Mouse (Mus musculus) CH12.LX (cell line): ENCODE data around the gene Tmco4. TPM values are rescaled to one million over a fixed set of nuclear protein-coding genes. Genes with fewer than 3 reads are reported as not detected.
A peak's percentile ranks its signal among the peaks of the same experiment; 100 is the strongest.

Experiments
- DNase-seq: peaks from one replicate; pipeline ENCODE4 v3.0.0-alpha.2; 2013; ENCODE audit errors: extremely low read depth
- H3K27ac ChIP-seq: 2 replicates; pipeline ENCODE4 v1.5.1; 2012; ENCODE audit warnings: low read depth, mild to moderate bottlenecking, control low read depth, moderate library complexity; ENCODE audit not compliant: insufficient read depth
- H3K27me3 ChIP-seq: replicated peaks from 2 replicates; pipeline ENCODE3; 2012; ENCODE audit warnings: inconsistent platforms
- H3K36me3 ChIP-seq, 2 experiments: replicated peaks in 1 of 2; 2 replicates each; pipeline versions ENCODE3 to v1.6.1; 2012; ENCODE audit warnings: inconsistent platforms in 1 of 2, low read length in 1 of 2, mild to moderate bottlenecking in 1 of 2, mixed read lengths in 1 of 2, moderate library complexity in 1 of 2; ENCODE audit not compliant: control insufficient read depth in 1 of 2, insufficient read depth in 1 of 2
- H3K4me1 ChIP-seq, 2 experiments: 2 replicates each; pipeline ENCODE4 v1.6.1; 2012; ENCODE audit warnings: inconsistent platforms in 1 of 2, moderate library complexity in 1 of 2; ENCODE audit not compliant: insufficient read depth in 2 of 2, control insufficient read depth in 1 of 2
- H3K4me2 ChIP-seq: 2 replicates; pipeline ENCODE4 v1.6.1; 2012; ENCODE audit warnings: low read depth, mild to moderate bottlenecking, control low read depth; ENCODE audit not compliant: poor library complexity, insufficient read depth, severe bottlenecking
- H3K4me3 ChIP-seq, 3 experiments: fragments of 150-350 bp in 1 of 3; sonication (generic) in 1 of 3; replicated peaks in 1 of 3; 2 replicates each; pipeline versions ENCODE3 to v1.5.1; 2011 to 2012; ENCODE audit warnings: low read depth in 2 of 3, low read length in 2 of 3, mild to moderate bottlenecking in 2 of 3, moderate library complexity in 2 of 3, control low read depth in 1 of 3, improper control_type of control experiment in 1 of 3, inconsistent platforms in 1 of 3, mixed read lengths in 1 of 3; ENCODE audit not compliant: poor library complexity in 1 of 3
- H3K79me2 ChIP-seq: replicated peaks from 2 replicates; pipeline ENCODE4 v1.6.1; 2012; ENCODE audit warnings: mild to moderate bottlenecking, moderate library complexity; ENCODE audit not compliant: control insufficient read depth, poor library complexity, insufficient read depth, severe bottlenecking; ENCODE audit errors: extremely low read depth
- H3K9ac ChIP-seq: 2 replicates; pipeline ENCODE4 v1.6.1; 2012; ENCODE audit warnings: low read depth, mild to moderate bottlenecking, control low read depth, moderate library complexity; ENCODE audit not compliant: insufficient read depth
- H3K9me3 ChIP-seq: replicated peaks from 2 replicates; pipeline ENCODE3; 2012; ENCODE audit warnings: low read length, inconsistent platforms, mixed read lengths
- CHD1 ChIP-seq: IDR thresholded peaks from 2 replicates; pipeline ENCODE4 v1.6.1; 2012; ENCODE audit warnings: low read depth, low read length, improper control_type of control experiment, inconsistent platforms
- CTCF ChIP-seq, 2 experiments: IDR thresholded peaks in 1 of 2; conservative IDR thresholded peaks in 1 of 2; 2 replicates each; pipeline ENCODE4 v1.5.1; 2011 to 2012; ENCODE audit warnings: low read depth in 2 of 2, low read length in 2 of 2, improper control_type of control experiment in 1 of 2, inconsistent platforms in 1 of 2, mild to moderate bottlenecking in 1 of 2, moderate library complexity in 1 of 2
- ELF1 ChIP-seq: IDR thresholded peaks from 2 replicates; pipeline ENCODE4 v1.6.1; 2014; ENCODE audit warnings: low read depth, mild to moderate bottlenecking, inconsistent platforms, low read length, improper control_type of control experiment
- EP300 ChIP-seq: IDR thresholded peaks from 2 replicates; pipeline ENCODE4 v1.6.1; 2011; ENCODE audit warnings: low read length, improper control_type of control experiment
- ETS1 ChIP-seq: conservative IDR thresholded peaks from 2 replicates; pipeline ENCODE4 v1.6.1; 2012; ENCODE audit warnings: low read depth, mild to moderate bottlenecking, inconsistent platforms, low read length, improper control_type of control experiment, moderate library complexity
- GABPA ChIP-seq: IDR thresholded peaks from 2 replicates; pipeline ENCODE4 v1.6.1; 2012; ENCODE audit warnings: low read depth, low read length, improper control_type of control experiment, inconsistent platforms; ENCODE audit not compliant: insufficient replicate concordance
- JUN ChIP-seq: IDR thresholded peaks from 2 replicates; pipeline ENCODE4 v1.6.1; 2011; ENCODE audit warnings: low read depth, mild to moderate bottlenecking, low read length, improper control_type of control experiment, moderate library complexity; ENCODE audit not compliant: insufficient read depth
- KAT2A ChIP-seq: IDR thresholded peaks from 2 replicates; pipeline ENCODE4 v1.6.1; 2012; ENCODE audit warnings: low read length, improper control_type of control experiment, inconsistent platforms; ENCODE audit not compliant: insufficient replicate concordance
- NELFE ChIP-seq: IDR thresholded peaks from 2 replicates; pipeline ENCODE4 v1.6.1; 2011; ENCODE audit warnings: low read depth, low read length, improper control_type of control experiment
- PAX5 ChIP-seq: IDR thresholded peaks from 2 replicates; pipeline ENCODE4 v1.6.1; 2012; ENCODE audit warnings: low read length, inconsistent platforms, mixed read lengths
- POLR2A ChIP-seq: IDR thresholded peaks from 2 replicates; pipeline ENCODE4 v1.6.1; 2011; ENCODE audit warnings: low read depth, mild to moderate bottlenecking, improper control_type of control experiment, low read length
- POLR2AphosphoS2 ChIP-seq: IDR thresholded peaks from 2 replicates; pipeline ENCODE4 v1.6.1; 2011; ENCODE audit warnings: low read depth, low read length, improper control_type of control experiment
- RAD21 ChIP-seq: IDR thresholded peaks from 2 replicates; pipeline ENCODE4 v1.6.1; 2011; ENCODE audit warnings: low read depth, mild to moderate bottlenecking, low read length, improper control_type of control experiment, moderate library complexity
- RCOR1 ChIP-seq: conservative IDR thresholded peaks from 2 replicates; pipeline ENCODE4 v1.6.1; 2012; ENCODE audit warnings: low read depth, mild to moderate bottlenecking, inconsistent platforms, low read length, improper control_type of control experiment
- SMC3 ChIP-seq: IDR thresholded peaks from 2 replicates; pipeline ENCODE4 v1.6.1; 2011; ENCODE audit warnings: low read depth, low read length, improper control_type of control experiment
- TBP ChIP-seq: conservative IDR thresholded peaks from 2 replicates; pipeline ENCODE4 v1.6.1; 2011; ENCODE audit warnings: low read depth, low read length, improper control_type of control experiment
- ZC3H11A ChIP-seq: IDR thresholded peaks from 2 replicates; pipeline ENCODE4 v1.6.1; 2012; ENCODE audit warnings: low read depth, mild to moderate bottlenecking, inconsistent platforms, low read length, improper control_type of control experiment
- dilution Hi-C: fragments of 300-500 bp; cut with MboI; formaldehyde crosslinking; loops from 2 replicates; pipeline ENCODE4 v1.14.3; 2020; ENCODE audit warnings: low sequenced_read_pairs; ENCODE audit not compliant: extremely low pct_unique_long_range_greater_than_20kb, extremely low pct_ligation_motif_present
- in situ Hi-C: fragments of 300-500 bp; cut with MboI; formaldehyde crosslinking; loops from 3 replicates; pipeline ENCODE4 v1.14.3; 2019; ENCODE audit warnings: low sequenced_read_pairs, low pct_ligation_motif_present, low pct_unique_long_range_greater_than_20kb, mixed read lengths
- polyA plus RNA-seq: library from polyadenylated mRNA; unstranded; fragments of >175 nt; gene quantifications from 2 replicates; pipeline ENCODE4 v1.2.1, GENCODE M21; 2012; ENCODE audit warnings: low read depth; ENCODE audit not compliant: insufficient read length
- total RNA-seq, 2 experiments: library from RNA; depleted of rRNA; stranded (reverse); fragments of 300-350 nt in 1 of 2; fragments of >200 nt in 1 of 2; gene quantifications; 2 replicates each; pipeline ENCODE4 v1.2.3; 2012 to 2014

Tmco4 gene
- total and polyA plus RNA-seq, 3 experiments, result 20.3 to 22.2 (median 21.7) TPM

GRCm38 (mm10) chr4:138948257-138948656 is 24.4 kb upstream of the Tmco4 start:
- no peak overlapping the region for H3K4me3 ChIP-seq
- H3K27ac ChIP-seq, result no peak overlapping the region
- in situ Hi-C loops (no loop called here), dilution Hi-C loops (no loop called here)
- H3K9me3 ChIP-seq, result peaks cover 3% of the 10 kb centered on the region
- H3K4me2 ChIP-seq, result no peak overlapping the region
- peaks cover 25% of the 10 kb centered on the region for H3K27me3 ChIP-seq
- TF ChIP-seq RAD21, result no peak; the same call in 1 of the 2 replicates
- TF ChIP-seq TBP, result no peak
- peak; percentile 16; the same call in 1 of the 2 replicates for TF ChIP-seq SMC3
- no peak for TF ChIP-seq KAT2A
- TF ChIP-seq POLR2A, result no peak
- no peak for TF ChIP-seq RCOR1
- no peak for TF ChIP-seq ETS1
- TF ChIP-seq JUN, result no peak
- TF ChIP-seq ELF1, result no peak
- TF ChIP-seq NELFE, result no peak
- peak in 1 of 2 experiments; percentile 59; a peak in 2 of 4 replicates for TF ChIP-seq CTCF (conservative IDR thresholded peaks at IDR 0.05 in 1 of 2, IDR thresholded peaks at IDR 0.05 in 1 of 2; ENCODE audit: low read depth in 2 of 2, low read length in 2 of 2)
- TF ChIP-seq EP300, result no peak
- TF ChIP-seq CHD1, result no peak
- peaks cover 3 to 8% of the 10 kb centered on the region in 2 experiments; a peak in 2 of 4 replicates for H3K4me1 ChIP-seq
- no peak for DNase-seq
- no peak overlapping the region for H3K9ac ChIP-seq
- no peaks in the 10 kb centered on the region for H3K36me3 ChIP-seq
- H3K79me2 ChIP-seq, result no peaks in the 10 kb centered on the region

- H3K36me3 ChIP-seq, result no peaks in the 10 kb centered on the region
- H3K27ac ChIP-seq, result no peak overlapping the region
- peaks cover 0 to 7% of the 10 kb centered on the region in 2 experiments; a peak in 2 of 4 replicates for H3K4me1 ChIP-seq
- no peak for TF ChIP-seq POLR2AphosphoS2
- no peak for TF ChIP-seq PAX5
- no peak for TF ChIP-seq GABPA
- TF ChIP-seq SMC3, result no peak
- no peak for TF ChIP-seq ZC3H11A
- no peaks in the 10 kb centered on the region for H3K9me3 ChIP-seq
- dilution Hi-C loops (no loop called here), in situ Hi-C loops (no loop called here)
- H3K4me2 ChIP-seq, result no peak overlapping the region
- no peaks in the 10 kb centered on the region for H3K79me2 ChIP-seq
- peaks cover 42% of the 10 kb centered on the region for H3K27me3 ChIP-seq
- no peak overlapping the region for H3K9ac ChIP-seq
- no peak for DNase-seq
- no peak overlapping the region for H3K4me3 ChIP-seq
These were observed 14.1 kb upstream of the Tmco4 start for GRCm38 (mm10) chr4:138958612-138959011.
